Mouse (Mus musculus) liver, adult 2 months (tissue): Measurements from ENCODE around the gene Cd28.

ENCODE experiments used
- CTCF ChIP-seq: fragments of 200-500 bp; IDR thresholded peaks from 2 replicates; pipeline ENCODE4 v1.5.1; 2011; ENCODE audit warnings: low read depth, low read length, control low read depth
- POLR2A ChIP-seq: fragments of 200-500 bp; IDR thresholded peaks from 2 replicates; pipeline ENCODE4 v1.6.1; 2011; ENCODE audit warnings: low read length, control low read depth; ENCODE audit not compliant: insufficient read depth; ENCODE audit errors: extremely low read depth

- no peak for TF ChIP-seq POLR2A
- TF ChIP-seq CTCF = no peak
Measured at GRCm38 (mm10) chr1:60667873-60668616, 48.6 kb upstream of the Cd28 start.
